Mouse (Mus musculus) right cerebral cortex, postnatal 10 days (tissue): ENCODE measurements around the gene Syt11.
A peak's percentile ranks its signal among the peaks of the same experiment; 100 is the strongest.
"Not testable (repeated sequence)": the region's sequence is repeated elsewhere in the genome, so short reads cannot be mapped to it uniquely, and the experiment has no call there.

Experiments used
- DNase-seq, 2 experiments: peaks; one replicate each; pipeline ENCODE4 v3.0.0; 2021; ENCODE audit warnings: low spot score in 2 of 2

Syt11 gene

DNA sequence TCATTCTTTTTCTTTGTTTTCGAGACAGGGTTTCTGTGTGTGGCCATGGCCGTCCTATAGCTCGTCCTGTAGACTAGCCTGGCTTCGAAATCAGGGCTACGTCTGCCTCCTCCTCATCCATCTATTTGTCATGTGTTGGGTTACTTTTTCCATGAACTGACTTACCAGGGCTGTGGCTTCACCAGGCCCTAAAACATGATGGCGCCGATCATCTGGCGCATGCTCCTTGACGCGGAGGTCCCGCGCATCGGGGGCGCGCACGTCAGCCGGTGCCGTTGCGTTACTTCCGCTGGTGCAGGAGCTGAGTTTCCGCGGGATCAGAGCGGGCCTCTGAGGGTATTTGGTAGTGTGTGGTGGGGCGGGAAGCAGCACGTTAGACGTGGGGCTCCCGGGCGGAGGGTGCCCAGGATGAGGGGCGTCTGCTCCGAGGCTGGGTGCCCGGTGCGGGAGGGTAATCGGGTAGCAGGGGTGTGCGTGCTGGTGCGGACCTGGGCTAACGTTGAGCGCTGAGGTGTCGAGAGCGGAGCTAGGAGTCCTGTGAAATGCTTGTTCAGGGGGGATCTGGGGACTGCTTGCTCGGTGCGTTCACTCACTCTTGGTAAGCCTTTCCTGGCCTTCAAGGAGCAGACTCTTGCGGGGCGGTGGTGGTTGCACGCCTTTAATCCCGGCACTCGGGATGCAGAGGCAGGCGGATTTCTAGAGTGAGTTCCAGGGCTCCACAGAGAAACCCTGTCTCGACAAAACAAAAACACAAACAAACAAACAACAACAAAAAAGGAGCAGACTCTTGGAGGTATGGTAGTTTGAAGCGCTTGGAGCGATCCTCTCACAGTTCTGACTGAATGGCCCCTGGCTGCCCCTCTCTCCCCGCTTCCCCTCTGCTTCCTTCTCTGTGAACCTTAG lies at the start of gene Syt11:
Gene Syt11 (minus strand): TSS at position 226 of the 903 bp plus-strand sequence.
- peak in 1 of 2 experiments; percentile 34 for DNase-seq

DNA sequence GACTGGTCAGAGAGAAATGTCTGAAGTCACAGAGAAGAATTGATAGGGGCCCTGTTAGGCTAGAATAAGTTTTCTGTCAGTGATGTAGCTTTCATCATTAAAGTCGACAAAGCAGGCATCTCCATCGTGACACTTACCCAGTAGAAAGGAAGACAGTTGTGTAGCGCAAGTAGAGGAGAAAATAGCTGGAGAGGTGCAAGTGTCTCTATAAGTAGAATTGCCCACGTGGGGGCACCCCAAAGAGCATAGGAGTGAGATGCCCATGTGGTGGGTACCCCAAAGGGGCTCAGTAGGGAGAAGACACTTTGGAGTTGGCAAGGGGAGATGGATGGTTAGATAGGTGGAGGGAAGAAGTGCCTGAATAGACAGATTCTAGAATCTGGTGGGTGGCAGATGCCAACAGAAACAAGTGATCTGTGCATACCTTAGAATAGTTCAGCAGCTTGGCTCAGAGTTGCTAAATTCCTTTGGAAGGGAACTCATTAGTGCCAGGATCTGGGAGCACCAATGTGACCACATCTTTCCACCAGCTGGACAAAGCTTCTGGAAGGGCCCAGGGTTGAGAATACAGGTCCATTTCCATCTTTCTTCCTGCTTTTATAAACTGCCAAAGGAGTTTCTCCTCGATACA lies 29.1 kb upstream of the Syt11 start:
- DNase-seq: no peak

DNA sequence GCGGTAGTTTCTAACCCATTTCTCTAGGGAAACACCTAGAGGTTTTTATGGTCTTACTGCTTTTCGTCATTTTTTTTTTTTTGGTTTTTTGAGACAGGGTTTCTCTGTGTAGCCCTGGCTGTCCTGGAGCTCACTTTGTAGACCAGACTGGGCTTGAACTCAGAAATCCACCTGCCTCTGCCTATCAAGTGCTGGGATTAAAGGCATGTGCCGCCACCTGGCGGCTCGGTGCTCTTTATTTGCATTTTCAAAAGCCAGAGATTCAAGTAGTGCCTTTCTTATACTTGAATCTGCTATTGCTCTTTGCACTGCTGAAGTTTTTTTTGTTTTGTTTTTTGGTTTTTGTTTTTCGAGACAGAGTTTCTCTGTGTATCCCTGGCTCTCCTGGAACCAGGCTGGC lies 22.5 kb upstream of the Syt11 start:
- DNase-seq: not testable (repeated sequence)

DNA sequence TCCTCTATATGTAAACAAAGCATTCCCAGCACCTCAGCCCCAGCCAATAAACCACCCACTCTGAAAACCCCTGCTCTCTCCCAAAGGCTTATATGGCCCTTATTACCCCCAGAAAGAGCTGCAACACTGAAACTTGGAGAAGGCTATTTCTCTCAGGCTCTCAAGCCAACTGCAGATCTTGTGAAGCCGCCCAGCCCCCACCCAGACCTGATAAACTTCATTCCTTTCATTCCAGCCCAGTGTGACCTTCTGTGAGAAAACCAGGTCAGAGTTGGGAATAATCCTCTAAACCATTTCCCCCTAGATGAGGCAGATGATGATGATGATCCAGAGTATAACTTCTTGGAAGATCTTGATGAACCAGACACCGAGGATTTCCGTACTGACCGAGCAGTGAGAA lies 13.1 kb upstream of the Syt11 start:
- not testable (repeated sequence) for DNase-seq

DNA sequence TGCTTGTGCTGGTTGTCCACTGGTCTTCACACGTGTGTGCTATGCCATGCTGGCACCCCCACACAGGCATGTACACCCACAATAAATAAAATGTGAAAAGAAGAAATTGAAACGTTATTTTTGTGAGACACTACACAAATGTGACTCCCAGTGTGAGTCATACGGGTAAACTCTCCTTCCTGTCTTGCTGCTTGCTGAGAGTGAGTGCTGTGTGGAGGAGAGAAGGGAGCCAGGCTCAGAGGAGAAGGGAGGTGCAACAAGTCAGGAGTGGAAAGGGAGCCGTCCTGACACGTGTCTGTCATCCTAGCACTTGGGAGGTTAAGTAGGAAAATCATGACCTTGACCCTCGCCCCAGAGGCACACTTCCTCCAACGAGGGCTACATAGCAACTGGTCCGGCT lies 11.8 kb upstream of the Syt11 start:
- not testable (repeated sequence) for DNase-seq

DNA sequence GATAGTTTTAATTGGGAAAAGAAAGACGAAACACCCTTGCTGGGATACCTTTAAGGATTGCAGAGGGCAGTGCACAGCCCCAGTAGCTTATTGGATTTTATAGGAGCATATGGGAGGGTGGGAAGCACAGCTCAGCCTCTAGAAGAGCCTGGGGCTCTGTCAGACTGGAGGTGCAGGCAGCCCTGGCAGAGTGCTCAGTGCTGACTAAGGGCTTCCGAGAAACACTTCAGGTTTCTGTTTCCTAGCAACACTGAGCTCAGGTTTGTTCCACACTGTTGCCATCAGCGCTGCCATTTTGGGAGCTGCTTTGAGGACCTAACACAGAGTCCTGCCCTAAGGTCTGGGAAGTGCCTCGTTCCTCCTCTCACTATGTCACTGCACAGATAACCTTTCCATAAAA lies 11.4 kb upstream of the Syt11 start:
- DNase-seq: not testable (repeated sequence)

DNA sequence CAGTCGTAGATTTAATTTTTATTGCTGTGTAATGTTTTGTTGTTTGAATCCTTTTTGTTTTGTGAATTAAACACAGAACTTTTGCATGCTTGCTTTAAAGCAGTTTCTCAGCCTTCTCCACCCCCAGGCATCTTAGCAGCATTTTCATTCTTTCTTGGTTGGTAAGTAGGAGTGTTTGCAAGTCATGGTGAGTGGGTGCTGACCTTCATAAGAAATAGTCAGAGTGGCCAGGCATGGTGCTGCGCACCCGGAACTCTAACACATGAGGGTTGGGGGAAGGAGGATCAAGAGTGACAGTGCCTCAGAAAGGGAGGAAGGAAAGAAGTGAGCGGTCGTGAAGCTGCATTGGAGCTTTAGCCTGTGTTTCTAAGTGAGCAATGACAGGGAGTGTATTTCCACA lies 9.9 kb upstream of the Syt11 start:
- no peak for DNase-seq

DNA sequence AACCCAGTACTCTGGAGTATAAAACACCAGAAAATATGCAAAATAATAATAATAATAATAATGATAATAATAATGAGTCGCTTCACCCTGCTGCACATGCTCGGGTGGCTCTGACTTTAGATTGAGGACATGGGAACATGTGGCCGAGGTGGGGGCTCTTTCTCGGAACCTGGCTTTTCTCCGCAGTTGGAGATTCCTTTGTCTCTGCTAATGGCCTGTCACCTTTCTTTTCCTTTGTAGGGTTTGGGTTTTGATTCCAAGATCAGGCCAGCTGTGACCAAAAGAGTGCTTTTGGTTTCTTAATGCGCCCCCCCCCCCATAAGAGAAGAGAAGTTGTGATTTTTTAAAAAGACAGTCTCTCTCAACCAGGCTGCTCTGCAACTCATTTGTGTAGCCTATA lies 1.8 kb downstream of the Syt11 start:
- DNase-seq: peak in 1 of 2 experiments; percentile 26

DNA sequence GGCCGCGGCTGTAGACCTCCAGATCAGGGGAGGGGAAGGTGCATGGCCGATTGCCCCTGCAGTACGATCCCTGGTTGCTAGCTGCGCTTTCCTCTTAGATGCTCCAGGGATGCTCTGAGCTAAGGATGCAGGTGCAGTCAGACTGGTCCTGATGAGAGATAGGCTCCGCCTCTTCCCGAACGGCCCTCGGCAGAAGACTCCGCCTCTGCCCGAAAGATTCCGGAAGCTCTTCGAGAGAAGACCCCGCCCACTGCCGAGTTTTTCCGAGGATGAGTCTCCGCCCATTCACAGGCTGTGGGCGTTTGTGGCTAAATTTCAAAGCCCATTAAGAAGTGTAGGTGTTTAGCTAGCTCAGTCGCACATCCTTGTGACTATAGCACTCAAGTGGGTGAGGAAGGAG lies 2.6 kb downstream of the Syt11 start:
- DNase-seq: peak; percentile 96 to 97

DNA sequence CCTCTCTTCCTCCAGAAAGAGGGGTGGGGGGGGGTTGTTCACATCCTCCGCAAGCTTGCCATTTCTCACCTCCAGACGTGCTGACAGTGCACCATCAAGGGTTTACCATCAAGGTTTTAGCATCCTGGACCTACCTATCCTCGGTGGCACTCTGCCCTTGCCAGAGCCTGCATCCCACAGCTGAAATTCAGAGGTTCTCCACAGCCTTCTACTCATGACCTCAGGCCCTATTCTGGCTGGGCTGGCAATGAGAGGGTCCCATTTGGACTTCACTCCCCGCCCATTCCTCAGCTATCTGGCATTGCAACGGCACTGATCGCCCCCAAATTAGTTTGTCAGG lies 3.1 kb downstream of the Syt11 start:
- not testable (repeated sequence) for DNase-seq

DNA sequence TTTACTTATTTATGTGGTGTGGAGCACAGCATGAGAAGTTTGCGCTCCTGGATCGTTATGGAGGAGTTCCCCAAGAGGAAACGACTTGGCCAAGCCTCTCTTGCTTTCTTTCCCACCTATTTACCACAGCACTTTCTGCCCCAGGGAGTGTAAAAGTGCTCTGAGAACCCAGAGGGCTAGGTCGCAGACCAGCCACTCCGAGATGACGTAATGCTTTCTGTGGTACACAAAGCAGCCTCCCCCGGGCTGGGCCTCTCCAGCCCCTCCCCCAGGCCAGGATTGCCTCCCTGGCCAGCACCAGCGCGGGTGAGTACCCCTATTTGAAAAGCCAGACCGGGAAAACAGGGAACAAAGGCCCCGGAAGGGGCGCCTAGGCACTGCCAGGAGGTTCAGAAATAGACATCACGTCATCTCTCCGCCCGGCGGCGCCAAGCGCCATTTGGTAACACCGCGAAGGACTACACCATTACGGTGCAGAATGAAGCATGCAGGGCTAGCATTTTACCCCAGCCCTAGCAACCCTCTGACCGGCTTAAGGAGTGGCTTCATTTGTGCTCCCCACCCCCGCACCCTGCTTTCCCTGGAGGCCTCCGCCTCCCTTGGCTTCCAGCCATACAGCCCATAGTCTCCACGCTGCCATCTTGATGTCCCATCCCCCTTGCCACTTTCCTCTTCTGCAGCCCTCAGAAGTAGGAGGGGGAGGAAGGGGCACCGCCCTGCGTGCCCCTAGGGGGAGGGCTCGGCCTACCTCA lies 3.6 kb downstream of the Syt11 start:
- DNase-seq: peak; percentile 87 to 91

DNA sequence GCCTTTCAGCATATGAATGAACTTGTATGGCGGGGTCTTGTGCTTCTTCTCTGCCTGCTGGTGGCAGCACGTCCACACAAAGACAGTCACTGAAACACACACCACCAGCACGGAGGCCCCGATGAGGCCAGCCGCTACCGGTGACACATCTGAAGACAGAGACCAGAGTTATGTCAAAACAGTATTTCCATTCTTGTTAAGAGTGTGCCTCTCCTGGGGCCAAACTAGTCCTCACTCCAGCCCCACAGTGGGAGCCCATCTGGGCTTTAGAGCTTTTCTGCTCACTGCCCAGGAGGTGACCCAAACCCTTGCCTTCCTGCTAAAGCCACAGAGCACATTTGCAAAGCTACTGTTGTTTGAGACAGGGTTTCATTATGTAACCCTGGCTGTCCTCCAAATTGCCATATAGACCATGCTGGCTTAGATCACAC lies 12.5 kb downstream of the Syt11 start:
- DNase-seq: peak in 1 of 2 experiments; percentile 30

DNA sequence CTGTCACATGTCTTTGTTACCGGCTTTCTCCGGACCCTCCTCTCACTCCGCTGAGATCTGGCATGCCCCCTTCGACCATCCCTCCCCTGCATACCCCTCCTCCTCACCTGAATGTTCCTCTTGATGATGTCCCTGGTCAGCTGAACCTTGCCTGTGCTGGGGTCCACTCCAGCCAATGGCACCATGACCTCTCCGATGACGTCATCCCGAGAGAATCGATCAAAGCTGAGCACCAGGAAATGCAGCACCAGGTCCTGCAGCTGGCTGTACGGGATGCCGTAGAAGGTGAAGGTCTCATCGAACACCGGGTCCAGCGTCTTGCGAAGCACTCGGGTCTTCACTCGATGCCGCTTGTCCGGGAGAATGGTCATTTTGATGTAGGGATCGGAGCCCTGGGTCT lies 13.3 kb downstream of the Syt11 start:
- no peak for DNase-seq

DNA sequence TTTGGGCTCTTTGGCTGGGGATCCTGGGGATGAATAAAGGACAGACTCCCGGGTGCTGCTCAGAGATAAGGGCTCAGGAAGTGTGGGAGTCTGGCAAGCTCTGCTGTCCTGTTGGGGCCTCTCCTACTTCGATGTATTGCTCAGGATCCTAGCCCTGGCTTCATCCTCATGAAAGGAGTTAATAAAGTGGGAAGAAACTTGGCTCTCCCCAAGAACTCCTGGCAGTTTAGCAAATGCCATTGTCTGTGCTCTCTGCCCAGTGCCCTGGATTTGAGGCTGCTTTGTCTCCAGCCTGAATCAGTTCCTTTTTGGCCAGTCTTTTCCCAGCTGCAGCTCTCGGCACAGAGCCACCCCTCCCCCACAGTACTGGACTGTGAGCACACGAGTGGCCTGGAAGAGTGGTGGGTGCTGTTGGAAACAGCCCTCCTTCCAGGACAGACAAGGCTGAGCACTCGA lies 16.9 kb downstream of the Syt11 start:
- peak; percentile 95 for DNase-seq

DNA sequence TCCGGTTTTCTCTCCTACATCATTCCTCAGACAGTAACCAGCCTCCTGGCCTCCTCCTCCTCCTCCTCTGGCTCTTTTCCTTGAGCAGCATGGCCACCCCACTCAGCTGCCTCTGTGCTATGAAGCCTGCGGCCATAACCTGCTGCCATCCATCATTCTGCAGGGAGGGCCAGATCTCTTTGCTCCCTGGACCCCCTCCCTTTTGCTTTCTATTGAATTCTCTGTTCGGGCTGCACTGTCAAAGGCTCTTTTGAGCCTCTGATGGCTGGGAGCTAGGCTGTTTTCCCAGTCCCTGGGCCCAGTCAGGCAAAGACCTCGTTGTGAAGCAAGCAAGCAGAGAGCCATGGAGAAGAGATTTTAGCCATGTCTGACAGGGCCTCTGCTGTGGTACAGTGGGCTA lies 18.7 kb downstream of the Syt11 start:
- DNase-seq: peak; percentile 62 to 71

DNA sequence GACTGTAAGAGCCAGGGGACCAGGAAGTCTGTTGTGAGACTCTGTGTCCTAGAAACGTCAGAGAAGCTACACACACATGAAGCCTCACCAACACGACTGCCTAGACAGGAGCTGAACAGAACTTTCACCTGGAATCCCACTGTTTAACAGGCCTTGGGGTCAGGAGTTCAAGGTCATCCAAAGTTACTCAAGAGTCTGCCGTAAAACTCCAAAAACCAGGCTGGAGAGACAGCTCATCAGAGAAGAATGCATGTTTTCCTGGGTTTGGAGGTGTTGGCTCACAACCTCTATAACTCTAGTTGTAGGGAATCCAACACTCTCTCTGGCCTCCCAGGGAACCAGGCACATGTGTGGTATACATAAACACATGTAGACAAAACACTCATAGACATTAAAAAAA lies 19.4 kb downstream of the Syt11 start:
- DNase-seq: no peak

DNA sequence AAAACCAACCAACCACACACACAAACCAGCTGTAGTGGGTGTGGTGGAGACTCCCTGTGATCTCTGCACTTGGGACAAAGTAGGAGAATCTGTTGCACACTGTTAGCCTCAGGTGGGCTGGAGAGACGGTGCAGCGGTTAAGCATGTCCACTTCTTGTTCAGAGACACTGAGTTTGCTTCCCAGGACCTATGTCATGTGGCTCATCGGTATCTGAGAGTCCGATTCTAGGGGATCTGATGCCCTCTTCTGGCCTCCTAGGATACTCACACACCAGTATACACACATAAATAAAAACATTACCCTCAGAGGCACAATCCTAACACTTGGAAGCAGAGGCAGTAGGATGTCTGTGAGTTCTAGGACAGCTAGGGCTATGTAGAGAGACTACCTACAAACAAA lies 20.7 kb downstream of the Syt11 start:
- no peak for DNase-seq

DNA sequence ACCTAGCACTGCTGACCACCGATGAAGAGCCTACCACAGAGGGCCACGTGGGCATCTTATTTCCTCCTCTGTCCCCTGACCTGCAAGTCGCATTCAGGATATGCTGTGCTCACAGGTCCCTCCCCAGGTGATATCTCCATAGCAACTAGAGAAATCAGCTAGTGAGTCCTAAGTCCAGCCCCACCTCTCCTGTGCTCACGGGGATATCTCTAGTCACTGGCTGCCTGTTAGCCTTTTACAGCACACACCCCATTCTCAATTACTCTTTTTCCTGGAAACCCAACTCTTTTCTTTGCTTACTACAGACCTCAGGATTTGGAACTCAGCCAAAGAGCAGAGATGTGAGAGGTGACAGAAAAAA lies 28.1 kb downstream of the Syt11 start:
- no peak for DNase-seq

DNA sequence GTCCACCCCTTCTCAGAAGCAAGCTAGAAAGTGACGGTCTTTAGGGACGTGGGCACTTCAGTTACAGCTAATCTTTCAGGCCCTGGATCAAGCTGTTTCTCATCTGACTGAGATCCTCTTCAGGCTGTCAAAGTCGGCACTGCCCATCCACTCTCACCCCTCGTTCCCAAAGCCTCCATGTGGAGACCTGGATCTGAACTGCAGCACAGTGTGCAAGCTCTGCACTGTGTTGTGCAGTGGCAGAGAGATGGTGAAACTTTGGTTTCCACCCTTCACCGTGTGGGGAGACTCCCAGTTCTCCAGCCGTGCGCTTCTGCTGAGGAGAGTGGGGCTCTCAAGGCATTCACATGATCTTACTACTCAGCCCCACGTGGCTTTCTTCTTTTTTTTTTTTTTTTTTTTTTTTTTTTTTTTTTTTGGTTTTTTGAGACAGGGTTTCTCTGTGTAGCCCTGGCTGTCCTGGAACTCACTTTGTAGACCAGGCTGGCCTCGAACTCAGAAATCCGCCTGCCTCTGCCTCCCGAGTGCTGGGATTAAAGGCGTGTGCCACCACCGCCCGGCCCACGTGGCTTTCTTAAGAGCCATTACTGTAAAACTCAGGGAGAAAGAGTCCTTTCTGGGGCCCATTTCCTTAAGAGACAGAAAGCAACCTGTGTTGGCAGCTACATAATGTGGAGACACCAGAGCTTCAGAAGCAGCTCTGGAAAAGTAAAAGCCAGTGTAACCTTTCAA lies 28.7 kb downstream of the Syt11 start:
- DNase-seq: no peak

DNA sequence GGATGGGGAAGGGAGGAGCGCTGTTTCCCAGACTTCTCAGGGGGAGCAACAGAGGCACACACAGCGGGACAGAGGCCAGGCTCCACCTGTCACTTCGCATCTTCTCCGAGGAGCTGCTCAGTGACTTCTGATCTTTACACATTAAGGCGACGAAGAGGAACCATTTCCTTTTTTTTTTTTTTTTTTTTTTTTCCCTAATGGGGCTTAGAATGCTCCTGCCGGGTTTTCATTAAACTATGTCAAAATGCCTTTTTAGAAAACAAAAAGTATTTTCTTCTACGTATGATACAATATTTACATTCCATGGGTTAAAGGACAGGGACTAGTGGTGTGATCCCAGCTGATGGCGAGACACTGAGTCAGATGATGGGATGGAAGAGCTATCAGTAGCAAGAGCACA lies 29.4 kb downstream of the Syt11 start:
- DNase-seq: no peak

DNA sequence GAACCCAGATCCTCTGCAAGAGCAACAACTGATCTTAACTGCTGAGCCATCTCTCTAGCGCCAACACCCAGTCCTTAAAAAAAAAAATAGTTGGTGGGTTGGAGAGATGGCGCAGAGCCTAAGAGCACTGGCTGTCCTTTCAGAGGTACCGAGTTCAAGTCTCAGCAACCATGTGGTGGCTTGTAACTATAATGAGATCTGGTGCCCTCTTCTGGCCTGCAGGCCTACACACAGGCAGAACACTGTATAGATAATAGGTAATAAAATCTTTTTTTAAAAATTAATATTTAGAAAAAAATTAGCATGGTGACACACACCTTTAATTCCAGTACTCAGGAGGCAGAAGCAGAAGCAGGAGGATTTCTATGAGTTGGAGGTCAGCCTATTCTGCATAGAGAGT lies 34.8 kb downstream of the Syt11 start:
- DNase-seq: no peak

DNA sequence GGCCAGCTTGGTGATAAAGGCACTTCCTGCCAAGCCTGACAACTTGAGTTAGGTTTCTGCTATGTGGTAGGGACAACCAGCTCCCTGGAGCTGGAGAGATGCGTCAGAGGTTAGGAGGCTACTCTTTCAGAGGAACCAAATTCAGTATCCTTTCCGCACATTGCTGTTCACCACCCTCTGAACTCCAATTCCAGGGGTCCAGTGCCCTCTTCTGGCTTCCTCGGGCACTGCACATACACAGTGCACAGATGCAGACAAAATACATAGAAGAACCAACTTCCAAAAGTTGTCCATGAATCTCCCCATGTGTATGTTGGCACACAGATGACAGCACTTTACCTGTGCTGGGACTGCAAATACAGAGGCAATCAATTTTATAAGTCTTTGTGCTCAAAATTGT lies 36.3 kb downstream of the Syt11 start:
- DNase-seq: peak in 1 of 2 experiments; percentile 74
